Comparison of ENCODE assay signal across 10 mouse cellular contexts in genomic region chr11:77520601-77521529, GRCm38 (mm10). TPM values are rescaled to one million over a fixed set of nuclear protein-coding genes. Genes with fewer than 3 reads are reported as not detected.
A peak's percentile ranks its signal among the peaks of the same experiment; 100 is the strongest.
DNase-seq lines count a peak whose midpoint lies in the region; ATAC-seq lines count a peak whose summit lies in the region.
"Had no signal": no experiment of that assay in that cellular context is flagged by ENCODE, and none has a peak within 500 bp of the region (broad histone marks: within the 10 kb centered on the region; RNA-seq: fewer than 3 reads in every experiment).

No protein-coding gene starts in this region.

- no peak overlapping the region for H3K9ac ChIP-seq in kidney, embryonic 14.5 days (ENCODE audit: low read depth, low read length)
- H3K9ac ChIP-seq: hindbrain, embryonic 15.5 days had no signal

- H3K4me1 ChIP-seq in kidney, embryonic 14.5 days (ENCODE audit: control insufficient read depth, insufficient read depth, low read length): peaks cover 4% of the 10 kb centered on the region; the same call in 1 of the 2 replicates

- H3K27ac ChIP-seq in kidney, embryonic 14.5 days (ENCODE audit: low read depth, low read length): no peak overlapping the region
- H3K27ac ChIP-seq: hindbrain, embryonic 15.5 days; limb, embryonic 10.5 days had no signal

- DNase-seq in adrenal gland, postnatal 14 days: peak; percentile 45
- no peak for DNase-seq in adrenal gland, adult 8-10 months
- peak; percentile 38 for DNase-seq in kidney, postnatal 10 days
- peak; percentile 44 to 63 for DNase-seq in thymus, adult 18-20 months
- no peak for DNase-seq in c-Kit-positive CD71-positive TER-119-positive erythroid progenitor cells, embryonic 14.5 days (ENCODE audit: low spot score)
- DNase-seq in urinary bladder, adult 2 months (ENCODE audit: low spot score): no peak

- no peak overlapping the region for H3K4me2 ChIP-seq in kidney, embryonic 14.5 days (replicated peaks; ENCODE audit: low read depth, low read length)
- H3K4me2 ChIP-seq: hindbrain, embryonic 15.5 days had no signal

- ATAC-seq in kidney, embryonic 14.5 days (ENCODE audit: low FRiP score, low TSS enrichment): no peak
- peak; percentile 81 for ATAC-seq in granulocyte monocyte progenitor cell, adult 5-6 weeks (replicated peaks; ENCODE audit: poor library complexity, severe bottlenecking)

- peaks cover 13% of the 10 kb centered on the region for H3K27me3 ChIP-seq in kidney, embryonic 14.5 days (ENCODE audit: control insufficient read depth, insufficient read depth, low read length)

- H3K36me3 ChIP-seq in kidney, embryonic 14.5 days (ENCODE audit: control insufficient read depth, insufficient read depth, low read length): no peaks in the 10 kb centered on the region
- H3K36me3 ChIP-seq: hindbrain, embryonic 15.5 days; limb, embryonic 10.5 days had no signal

- no peaks in the 10 kb centered on the region for H3K9me3 ChIP-seq in kidney, embryonic 14.5 days (ENCODE audit: control insufficient read depth, low read length)
- H3K9me3 ChIP-seq: hindbrain, embryonic 15.5 days; limb, embryonic 10.5 days had no signal

- WGBS in kidney, embryonic 14.5 days: 56% methylated on average over 5 of the region's 5 CpGs

- H3K4me3 ChIP-seq in kidney, embryonic 14.5 days (ENCODE audit: low read length): no peak overlapping the region
- H3K4me3 ChIP-seq: hindbrain, embryonic 15.5 days; limb, embryonic 10.5 days had no signal

RNA-seq across cellular contexts. Expression of gene Gm10392, which starts 1.9 kb away (rescaled TPM):
- total RNA-seq in adrenal gland, postnatal 14 days (2021): not detected in 2 replicates
- not detected for total RNA-seq in adrenal gland, adult 8-10 months (2022)
- not detected in 2 replicates for polyA plus RNA-seq in kidney, embryonic 14.5 days (2014; fragmentation: Nextera tagmentation; extraction: Ambion mirVana)
- not detected in 2 replicates for total RNA-seq in granulocyte monocyte progenitor cell, adult 5-6 weeks (2014; fragmentation: Nextera tagmentation)
- 0.52 TPM in 1 of 2 replicates, not detected in the other for total RNA-seq in granulocyte monocyte progenitor cell, adult 5-6 weeks (2017)
- polyA plus RNA-seq in urinary bladder, adult 2 months (2012; rRNA removed): not detected in 2 replicates

RNA-seq across cellular contexts. Expression of gene Trp53i13, which starts 5.1 kb away (rescaled TPM):
- 9.6 and 12.5 TPM in 2 replicates for total RNA-seq in adrenal gland, postnatal 14 days (2021)
- total RNA-seq in adrenal gland, adult 8-10 months (2022): 10 to 100 TPM; 15.1 to 28.8 (median 20.0) TPM
- 36.9 and 37.4 TPM in 2 replicates for polyA plus RNA-seq in kidney, embryonic 14.5 days (2014; fragmentation: Nextera tagmentation; extraction: Ambion mirVana)
- 2.5 and 3.3 TPM in 2 replicates for total RNA-seq in granulocyte monocyte progenitor cell, adult 5-6 weeks (2014; fragmentation: Nextera tagmentation)
- 1.8 and 2.8 TPM in 2 replicates for total RNA-seq in granulocyte monocyte progenitor cell, adult 5-6 weeks (2017)
- 20.9 and 21.0 TPM in 2 replicates for polyA plus RNA-seq in urinary bladder, adult 2 months (2012; rRNA removed)

RNA-seq across cellular contexts. Expression of gene Abhd15, which starts 5.9 kb away (rescaled TPM):
- total RNA-seq in adrenal gland, postnatal 14 days (2021): 24.3 and 26.9 TPM in 2 replicates
- 10 to 100 TPM; 14.6 to 23.9 (median 17.4) TPM for total RNA-seq in adrenal gland, adult 8-10 months (2022)
- polyA plus RNA-seq in kidney, embryonic 14.5 days (2014; fragmentation: Nextera tagmentation; extraction: Ambion mirVana): 1.4 and 2.6 TPM in 2 replicates
- total RNA-seq in granulocyte monocyte progenitor cell, adult 5-6 weeks (2014; fragmentation: Nextera tagmentation): 3.4 and 9.6 TPM in 2 replicates
- 2.6 and 3.6 TPM in 2 replicates for total RNA-seq in granulocyte monocyte progenitor cell, adult 5-6 weeks (2017)
- 0.71 and 1.1 TPM in 2 replicates for polyA plus RNA-seq in urinary bladder, adult 2 months (2012; rRNA removed)

RNA-seq across cellular contexts. Expression of gene Git1, which starts 27.5 kb away (rescaled TPM):
- 49.5 and 53.0 TPM in 2 replicates for total RNA-seq in adrenal gland, postnatal 14 days (2021)
- 10 to 100 TPM; 42.1 to 61.0 (median 50.0) TPM for total RNA-seq in adrenal gland, adult 8-10 months (2022)
- polyA plus RNA-seq in kidney, embryonic 14.5 days (2014; fragmentation: Nextera tagmentation; extraction: Ambion mirVana): 18.1 and 19.3 TPM in 2 replicates
- total RNA-seq in granulocyte monocyte progenitor cell, adult 5-6 weeks (2014; fragmentation: Nextera tagmentation): 33.6 and 47.7 TPM in 2 replicates
- 10.3 and 16.4 TPM in 2 replicates for total RNA-seq in granulocyte monocyte progenitor cell, adult 5-6 weeks (2017)
- polyA plus RNA-seq in urinary bladder, adult 2 months (2012; rRNA removed): 24.7 and 37.0 TPM in 2 replicates

RNA-seq across cellular contexts. Expression of gene Ankrd13b, which starts 31.4 kb away (rescaled TPM):
- total RNA-seq in adrenal gland, postnatal 14 days (2021): 8.2 and 10.4 TPM in 2 replicates
- 10 to 100 TPM in 2 of 4 experiments, 1 to 10 TPM in 2; 5.7 to 13.6 (median 9.3) TPM for total RNA-seq in adrenal gland, adult 8-10 months (2022)
- polyA plus RNA-seq in kidney, embryonic 14.5 days (2014; fragmentation: Nextera tagmentation; extraction: Ambion mirVana): 6.8 and 8.6 TPM in 2 replicates
- total RNA-seq in granulocyte monocyte progenitor cell, adult 5-6 weeks (2014; fragmentation: Nextera tagmentation): 14.9 and 20.0 TPM in 2 replicates
- 3.1 and 4.8 TPM in 2 replicates for total RNA-seq in granulocyte monocyte progenitor cell, adult 5-6 weeks (2017)
- polyA plus RNA-seq in urinary bladder, adult 2 months (2012; rRNA removed): 21.8 and 22.3 TPM in 2 replicates

Comparison
In these comparisons a context has a peak if more than half of its experiments do, and no peak if none do; other contexts are left out.
1. DNase-seq: peak in adrenal gland, postnatal 14 days (single experiment), kidney, postnatal 10 days (single experiment) and thymus, adult 18-20 months (2 of 2); none in adrenal gland, adult 8-10 months (single experiment), c-Kit-positive CD71-positive TER-119-positive erythroid progenitor cells, embryonic 14.5 days (single experiment) and urinary bladder, adult 2 months (single experiment).